Mouse (Mus musculus) ES-E14 (cell line): ENCODE measurements at regions not wholly inside any gene's neighbourhood (a gene's known extent, or its start where the extent isn't known, plus 50 kb on each side); places are given as distances from the start of the nearest gene placed in this dataset.

Source experiments
- DNase-seq: peaks from one replicate; pipeline ENCODE4 v3.0.0-alpha.2; 2013; ENCODE audit warnings: low read depth, low spot score
- H3K27ac ChIP-seq: 2 replicates; pipeline ENCODE4 v1.5.1; 2012; ENCODE audit warnings: low read depth, mild to moderate bottlenecking, low read length, moderate library complexity, mixed read lengths; ENCODE audit not compliant: poor library complexity, insufficient read depth, severe bottlenecking
- H3K36me3 ChIP-seq: 2 replicates; pipeline ENCODE4 v1.6.1; 2012; ENCODE audit warnings: mild to moderate bottlenecking, low read length, moderate library complexity, mixed read lengths; ENCODE audit not compliant: control insufficient read depth, poor library complexity, insufficient read depth, severe bottlenecking
- H3K4me1 ChIP-seq, 2 experiments: fragments of 150-350 bp in 1 of 2; sonication (generic) in 1 of 2; 2 replicates each; pipeline ENCODE4 v1.6.1; 2012; ENCODE audit warnings: low read length in 2 of 2, mild to moderate bottlenecking in 1 of 2, mixed read lengths in 1 of 2; ENCODE audit not compliant: control insufficient read depth in 2 of 2, insufficient read depth in 2 of 2, poor library complexity in 1 of 2
- H3K4me3 ChIP-seq, 2 experiments: fragments of 150-350 bp in 1 of 2; sonication (generic) in 1 of 2; 2 replicates each; pipeline ENCODE4 v1.5.1; 2012; ENCODE audit warnings: low read length in 2 of 2, low read depth in 1 of 2, mild to moderate bottlenecking in 1 of 2, mixed read lengths in 1 of 2; ENCODE audit not compliant: insufficient read depth in 1 of 2, poor library complexity in 1 of 2, severe bottlenecking in 1 of 2
- H3K9ac ChIP-seq: 2 replicates; pipeline ENCODE4 v1.6.1; 2012; ENCODE audit warnings: low read depth, mild to moderate bottlenecking, low read length, mixed read lengths; ENCODE audit not compliant: poor library complexity, insufficient read depth, severe bottlenecking
- H3K9me3 ChIP-seq: fragments of 150-350 bp; sonication (generic); 2 replicates; pipeline ENCODE4 v1.6.1; 2012; ENCODE audit warnings: low read depth, mild to moderate bottlenecking, low read length; ENCODE audit not compliant: control insufficient read depth, insufficient read depth
- CHD2 ChIP-seq: IDR thresholded peaks from 2 replicates; pipeline ENCODE4 v1.6.1; 2014; ENCODE audit warnings: mild to moderate bottlenecking, low read depth, low read length, inconsistent platforms
- HCFC1 ChIP-seq: IDR thresholded peaks from 2 replicates; pipeline ENCODE4 v1.6.1; 2012; ENCODE audit warnings: low read length, inconsistent platforms, borderline replicate concordance; ENCODE audit not compliant: insufficient read depth
- MAFK ChIP-seq: IDR thresholded peaks from 2 replicates; pipeline ENCODE4 v1.6.1; 2014; ENCODE audit warnings: mild to moderate bottlenecking, low read depth, low read length, inconsistent platforms; ENCODE audit not compliant: insufficient read depth
- ZC3H11A ChIP-seq: IDR thresholded peaks from 2 replicates; pipeline ENCODE4 v1.6.1; 2012; ENCODE audit warnings: low read depth, mild to moderate bottlenecking, inconsistent platforms, low read length, borderline replicate concordance
- ZNF384 ChIP-seq: IDR thresholded peaks from 2 replicates; pipeline ENCODE4 v1.6.1; 2012; ENCODE audit warnings: low read depth, low read length, inconsistent platforms
- in situ Hi-C, 2 experiments: fragments of 600-800 bp; cut with MboI; formaldehyde crosslinking; loops; one replicate each; pipeline ENCODE4 v1.15.1; 2025; ENCODE audit warnings: low sequenced_read_pairs in 2 of 2, inconsistent platforms in 1 of 2; ENCODE audit not compliant: unreplicated experiment in 2 of 2

DNA sequence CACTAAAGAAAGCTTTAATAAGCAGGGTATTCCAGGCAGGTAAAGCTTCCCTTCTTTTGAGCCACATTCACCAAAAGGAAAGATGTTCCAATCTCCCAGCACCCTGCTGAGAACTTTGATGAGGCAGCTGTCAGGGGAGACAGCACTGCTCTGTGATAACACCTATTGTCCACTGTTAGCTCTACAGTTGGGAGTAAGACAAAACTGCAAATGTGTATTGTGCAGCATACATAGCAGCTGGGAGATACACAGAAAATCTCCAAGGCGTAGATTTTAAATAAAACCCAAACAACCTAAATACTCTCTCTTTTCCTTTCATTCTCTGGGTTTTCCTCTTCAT, 101.0 kb upstream of the Prlr start:
- no peak overlapping the region for H3K4me3 ChIP-seq
- no peak for DNase-seq
- H3K9ac ChIP-seq: no peak overlapping the region
- no peak overlapping the region for H3K27ac ChIP-seq
- in situ Hi-C loops: no loop called here
- H3K9me3 ChIP-seq: no peaks in the 10 kb centered on the region
- no peaks in the 10 kb centered on the region for H3K36me3 ChIP-seq
- no peaks in the 10 kb centered on the region for H3K4me1 ChIP-seq
- TF ChIP-seq HCFC1 (no peak), MAFK (no peak), CHD2 (no peak), ZNF384 (no peak), ZC3H11A (no peak)

DNA sequence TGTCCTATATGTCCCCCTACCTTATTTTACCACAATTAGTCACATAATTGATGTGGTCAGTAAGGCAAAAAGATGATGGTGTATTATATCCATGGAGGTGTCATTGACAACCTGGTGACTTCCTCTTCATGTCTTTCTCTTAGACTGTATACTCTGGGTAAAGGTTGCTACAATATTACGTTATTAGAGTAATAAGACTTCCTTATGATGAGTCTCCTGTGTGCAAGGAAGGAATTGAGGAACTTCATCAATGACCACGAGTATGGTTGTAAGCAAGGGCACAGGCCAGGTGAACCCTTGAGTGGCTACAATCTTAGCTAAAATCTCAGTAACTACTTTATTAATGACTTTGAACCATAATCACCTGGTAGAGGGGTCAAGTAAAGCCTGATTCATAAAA, 98.6 kb upstream of the Prlr start:
- H3K27ac ChIP-seq: no peak overlapping the region
- in situ Hi-C loops: no loop called here
- DNase-seq: no peak
- TF ChIP-seq CHD2 (no peak), MAFK (no peak), ZC3H11A (no peak), ZNF384 (no peak), HCFC1 (no peak)
- no peak overlapping the region for H3K4me3 ChIP-seq
- H3K9ac ChIP-seq: no peak overlapping the region
- no peaks in the 10 kb centered on the region for H3K9me3 ChIP-seq
- no peaks in the 10 kb centered on the region for H3K4me1 ChIP-seq
- H3K36me3 ChIP-seq: no peaks in the 10 kb centered on the region

- no peaks in the 10 kb centered on the region for H3K4me1 ChIP-seq
- H3K9ac ChIP-seq: no peak overlapping the region
- no peaks in the 10 kb centered on the region for H3K36me3 ChIP-seq
- DNase-seq: no peak
- no peak overlapping the region for H3K4me3 ChIP-seq
- no peak overlapping the region for H3K27ac ChIP-seq
- in situ Hi-C loops: no loop called here
- no peaks in the 10 kb centered on the region for H3K9me3 ChIP-seq
- TF ChIP-seq HCFC1 (no peak), CHD2 (no peak), ZC3H11A (no peak), MAFK (no peak), ZNF384 (no peak)
Observed at GRCm38 (mm10) chr15:10079510-10079909, 97.5 kb upstream of the Prlr start.

- no peak for DNase-seq
- no peak overlapping the region for H3K9ac ChIP-seq
- in situ Hi-C loops: no loop called here
- H3K4me1 ChIP-seq: no peaks in the 10 kb centered on the region
- no peaks in the 10 kb centered on the region for H3K36me3 ChIP-seq
- H3K4me3 ChIP-seq: no peak overlapping the region
- TF ChIP-seq CHD2 (no peak), MAFK (no peak)
- no peaks in the 10 kb centered on the region for H3K9me3 ChIP-seq
- no peak overlapping the region for H3K27ac ChIP-seq
Observed at GRCm38 (mm10) chr15:10088691-10089090, 88.3 kb upstream of the Prlr start.

DNA sequence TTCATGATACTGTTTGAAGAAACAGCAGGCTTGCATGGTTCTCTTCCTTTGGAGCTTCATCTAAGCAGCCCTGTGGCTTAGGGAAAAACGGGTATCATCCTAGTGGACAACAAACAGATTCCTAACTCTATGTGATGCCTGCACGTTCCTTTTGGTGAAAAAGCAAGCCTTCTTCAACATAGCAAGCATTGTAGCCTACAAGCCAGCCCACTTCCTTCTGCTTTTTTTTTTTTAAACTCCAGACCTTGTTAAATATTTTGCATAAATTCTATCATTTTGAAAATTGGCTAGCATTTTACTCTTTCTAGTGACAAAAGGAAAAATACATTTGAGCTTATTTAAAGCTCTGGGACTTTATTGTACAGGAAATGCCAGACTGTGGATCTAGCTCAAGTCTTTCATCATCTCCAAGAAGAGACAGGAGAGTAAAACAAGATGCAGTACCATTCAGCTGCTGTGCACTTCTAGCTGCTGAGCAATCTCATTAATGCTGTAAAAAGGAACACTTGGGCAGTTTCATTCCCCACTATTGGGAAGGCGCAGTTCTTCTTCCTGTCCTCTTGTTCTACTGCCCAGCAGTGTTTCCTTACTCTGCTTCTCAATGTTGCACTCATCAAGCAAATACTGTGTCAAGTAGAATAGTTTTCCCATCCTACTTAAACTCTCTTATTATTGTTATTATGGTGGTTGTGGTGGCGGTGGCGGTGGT, 86.5 kb upstream of the Prlr start:
- H3K4me3 ChIP-seq: no peak overlapping the region
- no peaks in the 10 kb centered on the region for H3K4me1 ChIP-seq
- H3K9me3 ChIP-seq: no peaks in the 10 kb centered on the region
- H3K36me3 ChIP-seq: no peaks in the 10 kb centered on the region
- DNase-seq: no peak
- in situ Hi-C loops: no loop called here
- H3K27ac ChIP-seq: no peak overlapping the region
- no peak for TF ChIP-seq HCFC1
- no peak for TF ChIP-seq ZNF384
- no peak for TF ChIP-seq CHD2
- TF ChIP-seq MAFK: no peak
- no peak for TF ChIP-seq ZC3H11A
- no peak overlapping the region for H3K9ac ChIP-seq
